Mouse (Mus musculus): ENCODE data around the gene Cachd1.

Gene Cachd1

GRCm38 (mm10) chr4:100776043-100776870, at the start of gene Cachd1:
Cachd1 (plus strand) TSS chr4:100776675.
- peak; percentile 3 for DNase-seq

- DNase-seq = no peak
Measured at GRCm38 (mm10) chr4:100728896-100729479, 47.5 kb upstream of the Cachd1 start.

- DNase-seq = no peak
Measured at GRCm38 (mm10) chr4:100735098-100735935, 41.2 kb upstream of the Cachd1 start.

GRCm38 (mm10) chr4:100735936-100736349, 40.5 kb upstream of the Cachd1 start:
- DNase-seq = no peak

- no peak for DNase-seq
Measured at GRCm38 (mm10) chr4:100743615-100744014, 32.9 kb upstream of the Cachd1 start.

- DNase-seq = no peak
Measured at GRCm38 (mm10) chr4:100752278-100752677, 24.2 kb upstream of the Cachd1 start.

GRCm38 (mm10) chr4:100755632-100756031, 20.8 kb upstream of the Cachd1 start:
- DNase-seq = no peak

GRCm38 (mm10) chr4:100756499-100756898, 20.0 kb upstream of the Cachd1 start:
- DNase-seq = no peak

- no peak for DNase-seq
Measured at GRCm38 (mm10) chr4:100758265-100758898, 18.1 kb upstream of the Cachd1 start.

GRCm38 (mm10) chr4:100759603-100760002, 16.9 kb upstream of the Cachd1 start:
- no peak for DNase-seq

- no peak for DNase-seq
Measured at GRCm38 (mm10) chr4:100760416-100760815, 16.1 kb upstream of the Cachd1 start.

GRCm38 (mm10) chr4:100768606-100769005, 7.9 kb upstream of the Cachd1 start:
- no peak for DNase-seq

GRCm38 (mm10) chr4:100776871-100777375, 448 bp downstream of the Cachd1 start:
- no peak for DNase-seq

GRCm38 (mm10) chr4:100777376-100778041, 1.0 kb downstream of the Cachd1 start:
- no peak for DNase-seq

- DNase-seq = no peak
Measured at GRCm38 (mm10) chr4:100778082-100778481, 1.6 kb downstream of the Cachd1 start.

GRCm38 (mm10) chr4:100779023-100779422, 2.5 kb downstream of the Cachd1 start:
- DNase-seq = no peak

GRCm38 (mm10) chr4:100779695-100780094, 3.2 kb downstream of the Cachd1 start:
- DNase-seq = no peak

- DNase-seq = no peak
Measured at GRCm38 (mm10) chr4:100780911-100781310, 4.4 kb downstream of the Cachd1 start.

GRCm38 (mm10) chr4:100782348-100782747, 5.9 kb downstream of the Cachd1 start:
- no peak for DNase-seq

- DNase-seq = no peak
Measured at GRCm38 (mm10) chr4:100782891-100783290, 6.4 kb downstream of the Cachd1 start.

GRCm38 (mm10) chr4:100787201-100787600, 10.7 kb downstream of the Cachd1 start:
- DNase-seq = no peak

GRCm38 (mm10) chr4:100790176-100790575, 13.7 kb downstream of the Cachd1 start:
- no peak for DNase-seq

All from cerebellum, adult 11-12 months (tissue).